Mouse (Mus musculus) stomach, postnatal 0 days (tissue): ENCODE results near the gene Ostf1.
"Not testable (repeated sequence)": the region's sequence is repeated elsewhere in the genome, so short reads cannot be mapped to it uniquely, and the experiment has no call there.

Experiments
- CTCF ChIP-seq: IDR thresholded peaks from 2 replicates; pipeline ENCODE4 v1.5.1; 2016; ENCODE audit warnings: antibody characterized with exemption, low read depth, mild to moderate bottlenecking, moderate library complexity
- EP300 ChIP-seq: optimal IDR thresholded peaks from 2 replicates; pipeline ENCODE3; 2016; ENCODE audit warnings: antibody characterized with exemption

DNA sequence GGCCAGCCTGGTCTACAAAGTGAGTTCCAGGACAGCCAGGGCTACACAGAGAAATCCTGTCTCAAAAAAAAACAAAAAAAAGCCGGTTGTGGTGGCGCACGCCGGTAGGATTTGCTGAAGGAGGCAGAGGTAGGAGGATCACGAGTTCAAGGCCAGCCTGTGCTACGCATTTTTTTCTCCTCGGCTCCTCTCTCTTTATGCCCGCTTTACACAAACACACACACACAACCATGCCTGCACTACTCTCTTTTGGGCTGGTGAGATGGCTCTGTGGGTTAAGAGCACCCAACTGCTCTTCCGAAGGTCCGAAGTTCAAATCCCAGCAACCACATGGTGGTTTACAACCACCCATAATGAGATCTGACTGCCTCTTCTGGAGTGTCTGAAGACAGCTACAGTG lies 42.8 kb downstream of the Ostf1 start:
- not testable (repeated sequence) for TF ChIP-seq CTCF, EP300
